Mouse (Mus musculus) kidney, adult 2 months (tissue): ENCODE measurements around the gene Eya2.

Source experiments
- CTCF ChIP-seq: fragments of 200-500 bp; conservative IDR thresholded peaks from 2 replicates; pipeline ENCODE4 v1.5.1; 2011; ENCODE audit warnings: low read depth, mild to moderate bottlenecking, control low read depth, low read length, moderate library complexity, mixed read lengths; ENCODE audit not compliant: insufficient read depth, insufficient read length
- POLR2A ChIP-seq: fragments of 200-500 bp; IDR thresholded peaks from one replicate; pipeline ENCODE4 v1.6.1; 2011; ENCODE audit warnings: low read depth, low read length, control low read depth

- TF ChIP-seq CTCF = no peak
- no peak for TF ChIP-seq POLR2A
These were observed 60.1 kb downstream of the Eya2 start for GRCm38 (mm10) chr2:165654696-165655491.
